In the genomic region with DNA sequence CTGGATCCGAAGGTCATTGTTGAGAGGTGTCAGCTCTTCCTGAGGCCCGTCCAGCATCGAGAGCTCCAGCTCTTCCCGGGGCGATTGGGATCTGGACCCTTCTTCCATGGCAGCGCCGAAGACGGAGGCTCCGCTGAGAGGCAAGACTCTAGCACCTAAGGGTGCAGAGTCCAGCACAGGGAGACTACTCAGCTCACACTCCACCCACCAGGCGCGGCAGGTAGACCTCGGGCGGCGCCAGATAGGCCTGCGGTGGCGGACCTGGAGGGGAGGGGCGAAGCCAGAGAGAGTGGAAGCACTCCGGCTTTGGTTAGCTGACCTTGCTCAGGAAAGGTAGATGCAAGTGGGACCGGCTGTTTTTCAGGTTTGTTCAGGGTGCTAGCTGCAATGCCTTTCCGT, we compare ENCODE assay signal across 8 mouse cellular contexts. TPM values are rescaled to one million over a fixed set of nuclear protein-coding genes. Genes with fewer than 3 reads are reported as not detected.
DNase-seq lines count a peak whose midpoint lies in the region; ATAC-seq and TF ChIP-seq lines count a peak whose summit lies in the region.

A gene (minus strand): TSS at position 135 of the 399 bp plus-strand sequence.

- ATAC-seq in embryonic facial prominence, embryonic 13.5 days (ENCODE audit: insufficient number of reproducible peaks, insufficient read depth, low FRiP score, low TSS enrichment, low read depth) = 0 out of 2 replicates have a peak, but pooled peaks have one; percentile 40
- peak; percentile 87 for ATAC-seq in lung, embryonic 16.5 days (ENCODE audit: low read depth)

- peaks cover 26% of the 10 kb centered on the region for H3K27me3 ChIP-seq in embryonic facial prominence, embryonic 13.5 days
- peaks cover 3% of the 10 kb centered on the region for H3K27me3 ChIP-seq in lung, embryonic 16.5 days (ENCODE audit: control insufficient read depth, insufficient read depth, low read depth, low read length)

- no peaks in the 10 kb centered on the region for H3K9me3 ChIP-seq in embryonic facial prominence, embryonic 13.5 days
- H3K9me3 ChIP-seq in lung, embryonic 16.5 days (ENCODE audit: control insufficient read depth, low read length) = no peaks in the 10 kb centered on the region

- peak within 1 kb of the TSS; percentile 46; the same call in 1 of the 2 replicates for H3K9ac ChIP-seq in embryonic facial prominence, embryonic 13.5 days
- H3K9ac ChIP-seq in lung, embryonic 16.5 days (ENCODE audit: low read length) = peak within 1 kb of the TSS; percentile 54

- peak within 1 kb of the TSS; percentile 37 for H3K4me3 ChIP-seq in layer of hippocampus, adult 2 months
- H3K4me3 ChIP-seq in embryonic facial prominence, embryonic 13.5 days = peak within 1 kb of the TSS; percentile 40
- H3K4me3 ChIP-seq in lung, embryonic 16.5 days (ENCODE audit: low read length) = peak within 1 kb of the TSS; percentile 46

- no peak within 1 kb of the TSS for H3K27ac ChIP-seq in layer of hippocampus, adult 2 months
- no peak within 1 kb of the TSS for H3K27ac ChIP-seq in embryonic facial prominence, embryonic 13.5 days
- H3K27ac ChIP-seq in lung, embryonic 16.5 days (ENCODE audit: low read length) = no peak within 1 kb of the TSS

- TF ChIP-seq CTCF in layer of hippocampus, adult 2 months (conservative IDR thresholded peaks at IDR 0.05) = no peak

- peaks cover 11% of the 10 kb centered on the region for H3K4me1 ChIP-seq in embryonic facial prominence, embryonic 13.5 days
- peaks cover 10% of the 10 kb centered on the region for H3K4me1 ChIP-seq in lung, embryonic 16.5 days (replicated peaks; ENCODE audit: control insufficient read depth, insufficient read depth, low read length)

- DNase-seq in layer of hippocampus, adult 2 months (ENCODE audit: low spot score in 2 of 2) = no peak
- DNase-seq in layer of hippocampus, adult 18-20 months (ENCODE audit: low spot score in 2 of 2) = no peak
- DNase-seq in kidney, adult 9 months = peak; percentile 57
- peak; percentile 11 for DNase-seq in retina, postnatal 1 day
- DNase-seq in left cerebral cortex, adult 18-20 months (ENCODE audit: low spot score in 2 of 2) = no peak
- DNase-seq in frontal cortex, postnatal 14 days (ENCODE audit: low spot score in 2 of 2) = no peak

- WGBS in embryonic facial prominence, embryonic 13.5 days = 3% methylated on average over 20 of the region's 20 CpGs
- WGBS in lung, embryonic 16.5 days = 7% methylated on average over 20 of the region's 20 CpGs

- H3K36me3 ChIP-seq in embryonic facial prominence, embryonic 13.5 days = no peaks in the 10 kb centered on the region
- no peaks in the 10 kb centered on the region for H3K36me3 ChIP-seq in lung, embryonic 16.5 days (ENCODE audit: control insufficient read depth, insufficient read depth, low read length)

- H3K4me2 ChIP-seq in embryonic facial prominence, embryonic 13.5 days = peak within 1 kb of the TSS; percentile 70
- peak within 1 kb of the TSS; percentile 84 for H3K4me2 ChIP-seq in lung, embryonic 16.5 days (ENCODE audit: low read depth, low read length)

RNA-seq across cellular contexts. Expression of the gene that starts here (rescaled TPM):
- total RNA-seq in layer of hippocampus, adult 2 months (2021) = under 1 TPM in 1 of 2 experiments, not detected in 1; 0.15 TPM
- under 1 TPM; 0.25 to 0.30 TPM for total RNA-seq in layer of hippocampus, adult 18-20 months (2021)
- polyA plus RNA-seq in embryonic facial prominence, embryonic 13.5 days (2015; fragmentation: Nextera tagmentation; extraction: Ambion mirVana) = 0.23 and 0.25 TPM in 2 replicates
- 0.25 and 0.29 TPM in 2 replicates for polyA plus RNA-seq in lung, embryonic 16.5 days (2015; fragmentation: Nextera tagmentation; extraction: Ambion mirVana)
- under 1 TPM in 1 of 2 experiments, not detected in 1; 0.26 TPM for total RNA-seq in left cerebral cortex, adult 18-20 months (2021)

Comparison
In these comparisons a context has a peak if more than half of its experiments do, and no peak if none do; other contexts are left out.
1. Peak in ATAC-seq, H3K4me3 ChIP-seq, H3K9ac ChIP-seq and H3K4me2 ChIP-seq in embryonic facial prominence, embryonic 13.5 days; RNA of the gene not detected or under 1 TPM.
2. Peak in ATAC-seq, H3K4me3 ChIP-seq, H3K9ac ChIP-seq and H3K4me2 ChIP-seq in lung, embryonic 16.5 days; RNA of the gene not detected or under 1 TPM.
3. DNase-seq: peak in kidney, adult 9 months (single experiment) and retina, postnatal 1 day (single experiment); none in layer of hippocampus, adult 2 months (0 of 2), layer of hippocampus, adult 18-20 months (0 of 2), left cerebral cortex, adult 18-20 months (0 of 2) and frontal cortex, postnatal 14 days (0 of 2).
4. Peak in every context shown above with its lines, with median percentiles within 50 percentile points of each other: H3K4me3 ChIP-seq.